Comparison of ENCODE assay signal across 21 mouse cellular contexts in the genomic region with DNA sequence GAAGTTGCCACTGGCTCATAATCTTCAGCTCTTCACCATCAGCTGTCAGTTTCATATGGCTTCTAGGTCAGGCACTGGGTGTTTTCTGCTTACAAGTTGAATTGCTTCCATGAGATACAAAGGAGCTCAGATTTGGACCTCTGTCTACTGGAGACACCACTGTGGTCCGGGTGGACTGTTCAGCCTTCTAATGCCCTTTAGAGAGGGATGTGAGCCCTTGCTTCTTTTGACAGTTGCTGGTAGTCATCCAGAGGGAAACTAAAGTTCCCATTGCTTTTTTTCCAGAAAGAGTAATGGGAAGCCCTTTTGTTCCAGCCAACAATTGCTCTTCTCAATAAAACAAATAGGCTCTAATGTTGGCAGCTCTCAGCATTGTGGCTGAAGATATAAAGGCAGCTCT.
A peak's percentile ranks its signal among the peaks of the same experiment; 100 is the strongest.
DNase-seq lines count a peak whose midpoint lies in the region; TF ChIP-seq lines count a peak whose summit lies in the region.
"Had no signal": no experiment of that assay in that cellular context is flagged by ENCODE, and none has a peak within 500 bp of the region (broad histone marks: within the 10 kb centered on the region; RNA-seq: fewer than 3 reads in every experiment).

No protein-coding gene starts in this region.

- H3K4me3 ChIP-seq in layer of hippocampus, adult 2 months = no peak overlapping the region
- no peak overlapping the region for H3K4me3 ChIP-seq in olfactory bulb, adult 2 months (ENCODE audit: insufficient read depth, low read depth, low read length)
- H3K4me3 ChIP-seq: embryonic facial prominence, embryonic 15.5 days; heart, embryonic 12.5 days; hindbrain, embryonic 12.5 days; limb, embryonic 12.5 days; liver, embryonic 13.5 days; midbrain, embryonic 13.5 days; neural tube, embryonic 15.5 days had no signal

- DNase-seq in cerebellum, adult 9-10 months = peak; percentile 31
- no peak for DNase-seq in cerebellum, adult 18-20 months
- DNase-seq in layer of hippocampus, adult 2 months (ENCODE audit: low spot score in 2 of 2) = no peak
- DNase-seq in layer of hippocampus, postnatal 25 days (ENCODE audit: extremely low spot score in 1 of 2, low spot score in 1 of 2) = no peak
- DNase-seq in lung, postnatal 10 days = peak; percentile 34
- DNase-seq in lung, postnatal 25 days (ENCODE audit: low spot score) = no peak
- DNase-seq in liver = no peak
- DNase-seq: adrenal gland, postnatal 14 days; cerebellum, postnatal 14 days; heart, postnatal 14 days; kidney, postnatal 4 days; liver, embryonic 13.5 days; right cerebral cortex, postnatal 14 days; thymus, adult 2 months had no signal

- peak overlapping the region; percentile 58 for H3K27ac ChIP-seq in layer of hippocampus, adult 2 months
- H3K27ac ChIP-seq in olfactory bulb, adult 2 months (ENCODE audit: insufficient read depth, low read depth, low read length) = peak overlapping the region; percentile 23; the same call in 1 of the 2 replicates
- H3K27ac ChIP-seq: embryonic facial prominence, embryonic 15.5 days; hindbrain, embryonic 12.5 days; limb, embryonic 12.5 days; liver, embryonic 13.5 days; midbrain, embryonic 13.5 days; neural tube, embryonic 15.5 days had no signal

- TF ChIP-seq POLR2A in olfactory bulb, adult 2 months (IDR thresholded peaks at IDR 0.05; ENCODE audit: insufficient read depth, low read depth, low read length) = no peak

- TF ChIP-seq CTCF in layer of hippocampus, adult 2 months (conservative IDR thresholded peaks at IDR 0.05) = no peak
- no peak for TF ChIP-seq CTCF in olfactory bulb, adult 2 months (IDR thresholded peaks at IDR 0.05; ENCODE audit: insufficient read depth, low read depth, low read length)

- no peaks in the 10 kb centered on the region for H3K4me1 ChIP-seq in olfactory bulb, adult 2 months (ENCODE audit: control insufficient read depth, insufficient read depth, low read length)
- H3K4me1 ChIP-seq: embryonic facial prominence, embryonic 15.5 days; heart, embryonic 12.5 days; hindbrain, embryonic 12.5 days; limb, embryonic 12.5 days; midbrain, embryonic 13.5 days; neural tube, embryonic 15.5 days had no signal

- WGBS in olfactory bulb, adult 2 months = 25% methylated on average over 1 of the region's 1 CpGs

Comparison
In these comparisons a context has a peak if more than half of its experiments do, and no peak if none do; other contexts are left out.
1. DNase-seq: peak in cerebellum, adult 9-10 months (single experiment) and lung, postnatal 10 days (single experiment); none in cerebellum, adult 18-20 months (0 of 2), layer of hippocampus, adult 2 months (0 of 2), layer of hippocampus, postnatal 25 days (0 of 2), lung, postnatal 25 days (single experiment) and liver (single experiment).